ENCODE assay signal across 16 mouse cellular contexts in genomic region chr10:54038734-54039133, GRCm38 (mm10). TPM values are rescaled to one million over a fixed set of nuclear protein-coding genes. Genes with fewer than 3 reads are reported as not detected.
DNase-seq lines count a peak whose midpoint lies in the region; ATAC-seq lines count a peak whose summit lies in the region.
"Had no signal": no experiment of that assay in that cellular context is flagged by ENCODE, and none has a peak within 500 bp of the region (broad histone marks: within the 10 kb centered on the region; RNA-seq: fewer than 3 reads in every experiment).

No protein-coding gene starts in this region.

- H3K27ac ChIP-seq in heart, embryonic 14.5 days (replicated peaks in 1 of 2; ENCODE audit: control insufficient read depth in 1 of 2, insufficient read depth in 1 of 2, low read depth in 2 of 2, low read length in 2 of 2) = peak overlapping the region; percentile 75 to 85
- peak overlapping the region; percentile 96 for H3K27ac ChIP-seq in liver, embryonic 13.5 days
- H3K27ac ChIP-seq in embryonic facial prominence, embryonic 10.5 days (replicated peaks) = no peak overlapping the region
- H3K27ac ChIP-seq: forebrain, embryonic 10.5 days; macrophage had no signal

- peak overlapping the region; percentile 38 for H3K4me2 ChIP-seq in heart, embryonic 14.5 days (ENCODE audit: low read length)
- H3K4me2 ChIP-seq in liver, embryonic 13.5 days = peak overlapping the region; percentile 51

- H3K4me1 ChIP-seq in erythroblast, embryonic 14.5 days (ENCODE audit: control insufficient read depth) = peaks cover 95% of the 10 kb centered on the region
- H3K4me1 ChIP-seq in heart, embryonic 14.5 days (ENCODE audit: control insufficient read depth in 2 of 2, insufficient read depth in 2 of 2, low read length in 2 of 2) = peaks cover 17 to 33% of the 10 kb centered on the region in 2 experiments
- peaks cover 84% of the 10 kb centered on the region for H3K4me1 ChIP-seq in liver, embryonic 13.5 days (replicated peaks)
- no peaks in the 10 kb centered on the region for H3K4me1 ChIP-seq in embryonic facial prominence, embryonic 10.5 days
- H3K4me1 ChIP-seq: forebrain, embryonic 10.5 days had no signal

- H3K9ac ChIP-seq in heart, embryonic 14.5 days (ENCODE audit: low read length) = no peak overlapping the region
- H3K9ac ChIP-seq in liver, embryonic 13.5 days = peak overlapping the region; percentile 66

- H3K36me3 ChIP-seq in erythroblast, embryonic 14.5 days (ENCODE audit: control insufficient read depth) = peaks cover 60% of the 10 kb centered on the region
- no peaks in the 10 kb centered on the region for H3K36me3 ChIP-seq in heart, embryonic 14.5 days (ENCODE audit: control insufficient read depth, insufficient read depth, low read length)
- no peaks in the 10 kb centered on the region for H3K36me3 ChIP-seq in liver, embryonic 13.5 days
- no peaks in the 10 kb centered on the region for H3K36me3 ChIP-seq in embryonic facial prominence, embryonic 10.5 days (replicated peaks)
- H3K36me3 ChIP-seq: forebrain, embryonic 10.5 days had no signal

- WGBS in heart, embryonic 14.5 days = 6% methylated on average over 10 of the region's 10 CpGs
- WGBS in liver, embryonic 13.5 days (ENCODE audit: insufficient replicate concordance) = 31% methylated on average over 10 of the region's 10 CpGs
- WGBS in embryonic facial prominence, embryonic 10.5 days = 87% methylated on average over 10 of the region's 10 CpGs

- DNase-seq in MEL-GATA-1-ER (ENCODE audit: extremely low read depth, low read depth) = peak; percentile 16
- DNase-seq in liver, embryonic 13.5 days = peak; percentile 29
- no peak for DNase-seq in ovary, postnatal 14 days (ENCODE audit: low spot score)
- DNase-seq in thymus, postnatal 25 days = no peak
- DNase-seq in embryonic facial prominence, embryonic 10.5 days (ENCODE audit: low spot score) = no peak
- DNase-seq: adrenal gland, postnatal 25 days; cerebellum, postnatal 10 days; kidney, adult 2 months; layer of hippocampus, postnatal 36 days; right cerebral cortex, postnatal 4 days had no signal

- H3K27me3 ChIP-seq in erythroblast, embryonic 14.5 days (ENCODE audit: control insufficient read depth) = no peaks in the 10 kb centered on the region
- H3K27me3 ChIP-seq in heart, embryonic 14.5 days (ENCODE audit: control insufficient read depth, insufficient read depth, low read length) = no peaks in the 10 kb centered on the region
- H3K27me3 ChIP-seq in liver, embryonic 13.5 days = no peaks in the 10 kb centered on the region
- H3K27me3 ChIP-seq in embryonic facial prominence, embryonic 10.5 days (replicated peaks; ENCODE audit: low read depth, poor library complexity, severe bottlenecking) = no peaks in the 10 kb centered on the region

- no peak for ATAC-seq in heart, embryonic 14.5 days (ENCODE audit: insufficient number of reproducible peaks, insufficient read depth, low FRiP score, low read depth)
- ATAC-seq in liver, embryonic 13.5 days (ENCODE audit: low read depth) = no peak
- ATAC-seq: CD4-positive, CD25-positive, alpha-beta regulatory T cell, adult 4 months; midbrain, embryonic 16.5 days had no signal

- no peaks in the 10 kb centered on the region for H3K9me3 ChIP-seq in erythroblast, embryonic 14.5 days (ENCODE audit: control insufficient read depth, low read length)
- H3K9me3 ChIP-seq in heart, embryonic 14.5 days (ENCODE audit: control insufficient read depth, low read length) = no peaks in the 10 kb centered on the region
- no peaks in the 10 kb centered on the region for H3K9me3 ChIP-seq in liver, embryonic 13.5 days (replicated peaks)
- no peaks in the 10 kb centered on the region for H3K9me3 ChIP-seq in embryonic facial prominence, embryonic 10.5 days
- H3K9me3 ChIP-seq: forebrain, embryonic 10.5 days had no signal

- peak overlapping the region; percentile 39 for H3K4me3 ChIP-seq in erythroblast, embryonic 14.5 days (replicated peaks)
- no peak overlapping the region for H3K4me3 ChIP-seq in heart, embryonic 14.5 days (ENCODE audit: control insufficient read depth in 1 of 2, insufficient read depth in 1 of 2, low read depth in 1 of 2, low read length in 2 of 2)
- H3K4me3 ChIP-seq in liver, embryonic 13.5 days (replicated peaks) = no peak overlapping the region
- no peak overlapping the region for H3K4me3 ChIP-seq in embryonic facial prominence, embryonic 10.5 days
- H3K4me3 ChIP-seq: forebrain, embryonic 10.5 days had no signal

RNA-seq across cellular contexts. Expression of gene Man1a, which starts 37.7 kb away (rescaled TPM):
- polyA plus RNA-seq in erythroblast, embryonic 14.5 days (2012) = 3.1 and 4.1 TPM in 2 replicates
- 8.1 and 8.6 TPM in 2 replicates for polyA plus RNA-seq in heart, embryonic 14.5 days (2014; fragmentation: Nextera tagmentation; extraction: Ambion mirVana)
- 8.2 and 11.2 TPM in 2 replicates for polyA plus RNA-seq in liver, embryonic 13.5 days (2015; fragmentation: Nextera tagmentation; extraction: Ambion mirVana)
- 1.7 and 1.9 TPM in 2 replicates for polyA plus RNA-seq in embryonic facial prominence, embryonic 10.5 days (2016; fragmentation: Nextera tagmentation; extraction: Ambion mirVana)

Comparison
In these comparisons a context has a peak if more than half of its experiments do, and no peak if none do; other contexts are left out.
1. DNase-seq: peak in MEL-GATA-1-ER (single experiment) and liver, embryonic 13.5 days (single experiment); none in ovary, postnatal 14 days (single experiment), thymus, postnatal 25 days (single experiment) and embryonic facial prominence, embryonic 10.5 days (single experiment).